Mouse (Mus musculus) brain, embryonic 14.5 days (tissue): ENCODE data around the gene Srrm1.

Experiments used
- CTCF ChIP-seq: fragments of 200-500 bp; IDR thresholded peaks from 2 replicates; pipeline ENCODE4 v1.5.1; 2012; ENCODE audit warnings: inconsistent platforms, mild to moderate bottlenecking, moderate library complexity, borderline replicate concordance; ENCODE audit not compliant: insufficient read depth, insufficient read length; ENCODE audit errors: extremely low read depth
- POLR2A ChIP-seq: fragments of 200-500 bp; IDR thresholded peaks from 2 replicates; pipeline ENCODE4 v1.6.1; 2012; ENCODE audit warnings: mild to moderate bottlenecking, inconsistent platforms, borderline replicate concordance; ENCODE audit not compliant: poor library complexity, insufficient read depth, insufficient read length, severe bottlenecking; ENCODE audit errors: extremely low read depth

DNA sequence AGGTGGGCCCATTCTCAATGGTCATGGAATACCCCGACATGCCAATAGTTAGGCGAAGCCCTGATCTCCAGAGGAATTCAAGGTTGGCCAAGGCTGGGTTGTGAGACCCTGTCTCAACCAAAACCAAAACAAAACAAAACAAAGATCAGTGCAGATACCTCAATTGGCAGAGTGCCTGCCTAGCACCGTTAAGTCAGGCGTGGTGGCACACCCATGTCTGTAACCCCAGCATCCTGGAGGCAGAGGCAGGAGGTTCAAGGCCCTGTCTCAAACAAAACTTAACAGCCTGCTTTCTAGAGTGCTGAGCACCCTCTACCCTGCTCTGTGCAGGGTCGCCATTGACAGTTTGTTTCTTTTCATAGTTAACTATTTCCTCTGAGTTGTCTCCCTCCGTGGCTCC lies 37.9 kb upstream of the Srrm1 start:
- TF ChIP-seq POLR2A (no peak), CTCF (no peak)
